ENCODE assay signal across 8 mouse cellular contexts in the genomic region with DNA sequence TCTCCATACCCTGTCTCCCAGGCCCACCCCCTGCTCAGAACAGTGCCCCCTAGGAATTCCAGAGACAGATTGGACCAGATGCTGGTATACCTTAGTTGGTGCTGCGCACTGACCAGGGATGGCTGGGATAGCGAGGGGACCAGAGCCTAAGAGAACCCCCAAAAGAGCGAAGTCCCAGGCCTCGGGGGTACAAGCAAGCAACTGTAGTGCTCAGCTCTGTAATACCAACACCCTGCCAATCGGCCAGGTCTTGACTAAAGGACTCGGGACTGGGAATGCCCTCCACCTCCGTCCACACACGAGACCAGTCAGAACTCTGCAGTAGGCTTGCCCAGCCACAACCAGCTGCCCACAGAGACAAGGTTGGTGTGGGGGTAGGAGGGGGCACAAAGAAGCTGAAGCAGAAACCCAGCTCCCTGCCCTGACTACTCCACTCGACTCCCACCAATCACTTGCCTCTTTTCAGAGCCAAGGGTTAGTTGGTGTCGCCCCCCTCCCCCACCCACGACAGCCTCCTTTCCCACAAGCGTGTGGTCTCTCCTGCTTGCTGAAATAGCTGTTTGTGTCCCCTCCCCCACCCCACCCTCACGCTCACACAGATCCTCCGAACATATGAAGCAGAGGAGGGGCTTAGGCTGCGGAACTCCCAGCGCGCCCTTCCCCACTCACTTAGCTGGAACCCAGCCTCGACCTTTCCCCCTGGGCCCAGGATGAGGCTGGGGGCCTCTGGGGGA. TPM values are rescaled to one million over a fixed set of nuclear protein-coding genes. Genes with fewer than 3 reads are reported as not detected.
DNase-seq lines count a peak whose midpoint lies in the region; ATAC-seq and TF ChIP-seq lines count a peak whose summit lies in the region.

No protein-coding gene starts in this region.

- ATAC-seq in heart, embryonic 12.5 days (ENCODE audit: insufficient number of reproducible peaks, low FRiP score): 0 out of 2 replicates have a peak, but pooled peaks have one; percentile 18
- ATAC-seq in hindbrain, postnatal 0 days: peak; percentile 67
- 0 out of 2 replicates have a peak, but pooled peaks have one; percentile 37 for ATAC-seq in midbrain, embryonic 15.5 days (replicated peaks)
- ATAC-seq in cerebellum, adult (ENCODE audit: insufficient number of reproducible peaks, low FRiP score, low TSS enrichment): no peak
- ATAC-seq in CD4-positive, CD25-positive, alpha-beta regulatory T cell, adult 4 months: no peak
- ATAC-seq in activated CD4-positive, CD25-positive, alpha-beta regulatory T cell, adult 4 months: no peak

- H3K4me2 ChIP-seq in heart, embryonic 12.5 days: peak overlapping the region; percentile 48
- peak overlapping the region; percentile 31 for H3K4me2 ChIP-seq in hindbrain, postnatal 0 days (ENCODE audit: low read depth, low read length)
- peak overlapping the region; percentile 24 for H3K4me2 ChIP-seq in midbrain, embryonic 15.5 days

- no peak overlapping the region for H3K27ac ChIP-seq in heart, embryonic 12.5 days (ENCODE audit: poor library complexity, severe bottlenecking)
- peak overlapping the region; percentile 60 for H3K27ac ChIP-seq in embryonic facial prominence, embryonic 10.5 days (replicated peaks)
- no peak overlapping the region for H3K27ac ChIP-seq in hindbrain, postnatal 0 days
- no peak overlapping the region for H3K27ac ChIP-seq in midbrain, embryonic 15.5 days

- H3K27me3 ChIP-seq in heart, embryonic 12.5 days (replicated peaks): peaks cover 8% of the 10 kb centered on the region; the same call in 1 of the 2 replicates
- peaks cover 30% of the 10 kb centered on the region for H3K27me3 ChIP-seq in embryonic facial prominence, embryonic 10.5 days (replicated peaks; ENCODE audit: low read depth, poor library complexity, severe bottlenecking)
- no peaks in the 10 kb centered on the region for H3K27me3 ChIP-seq in hindbrain, postnatal 0 days (ENCODE audit: insufficient read depth, low read length)
- no peaks in the 10 kb centered on the region for H3K27me3 ChIP-seq in midbrain, embryonic 15.5 days (replicated peaks)

- no peaks in the 10 kb centered on the region for H3K36me3 ChIP-seq in heart, embryonic 12.5 days
- no peaks in the 10 kb centered on the region for H3K36me3 ChIP-seq in embryonic facial prominence, embryonic 10.5 days (replicated peaks)
- H3K36me3 ChIP-seq in hindbrain, postnatal 0 days (ENCODE audit: insufficient read depth, low read length): no peaks in the 10 kb centered on the region
- H3K36me3 ChIP-seq in midbrain, embryonic 15.5 days (replicated peaks): no peaks in the 10 kb centered on the region

- WGBS in heart, embryonic 12.5 days: 48% methylated on average over 18 of the region's 18 CpGs
- WGBS in embryonic facial prominence, embryonic 10.5 days: 48% methylated on average over 18 of the region's 18 CpGs
- WGBS in hindbrain, postnatal 0 days: 37% methylated on average over 18 of the region's 18 CpGs
- 39% methylated on average over 18 of the region's 18 CpGs for WGBS in midbrain, embryonic 15.5 days

- peaks cover 19% of the 10 kb centered on the region for H3K4me1 ChIP-seq in heart, embryonic 12.5 days (replicated peaks)
- peaks cover 35% of the 10 kb centered on the region for H3K4me1 ChIP-seq in embryonic facial prominence, embryonic 10.5 days
- peaks cover 16% of the 10 kb centered on the region for H3K4me1 ChIP-seq in hindbrain, postnatal 0 days (ENCODE audit: insufficient read depth, low read length)
- peaks cover 16% of the 10 kb centered on the region for H3K4me1 ChIP-seq in midbrain, embryonic 15.5 days

- 0 out of 2 replicates have a peak, but pooled peaks have one; percentile 5 for TF ChIP-seq CTCF in hindbrain, postnatal 0 days (IDR thresholded peaks at IDR 0.05; ENCODE audit: low read depth)

- intact Hi-C loops in heart, postnatal 36 days (cut with DNase I): no loop called here

- no peak overlapping the region for H3K4me3 ChIP-seq in heart, embryonic 12.5 days
- H3K4me3 ChIP-seq in embryonic facial prominence, embryonic 10.5 days: peak overlapping the region; percentile 30
- H3K4me3 ChIP-seq in hindbrain, postnatal 0 days (ENCODE audit: low read length): no peak overlapping the region
- no peak overlapping the region for H3K4me3 ChIP-seq in midbrain, embryonic 15.5 days

- no peak for DNase-seq in heart, postnatal 36 days
- peak; percentile 48 for DNase-seq in embryonic facial prominence, embryonic 10.5 days (ENCODE audit: low spot score)
- peak; percentile 42 for DNase-seq in hindbrain, postnatal 0 days (ENCODE audit: low spot score)

- no peak overlapping the region for H3K9ac ChIP-seq in heart, embryonic 12.5 days
- H3K9ac ChIP-seq in hindbrain, postnatal 0 days (replicated peaks; ENCODE audit: low read length): no peak overlapping the region
- no peak overlapping the region for H3K9ac ChIP-seq in midbrain, embryonic 15.5 days

- H3K9me3 ChIP-seq in heart, embryonic 12.5 days (replicated peaks): no peaks in the 10 kb centered on the region
- no peaks in the 10 kb centered on the region for H3K9me3 ChIP-seq in embryonic facial prominence, embryonic 10.5 days
- no peaks in the 10 kb centered on the region for H3K9me3 ChIP-seq in hindbrain, postnatal 0 days (ENCODE audit: low read length)
- H3K9me3 ChIP-seq in midbrain, embryonic 15.5 days: no peaks in the 10 kb centered on the region

RNA-seq across cellular contexts. Expression of gene Adam11, which starts 7.5 kb away (rescaled TPM):
- 9.1 and 10.0 TPM in 2 replicates for polyA plus RNA-seq in heart, embryonic 12.5 days (2016; fragmentation: Nextera tagmentation; extraction: Ambion mirVana)
- total RNA-seq in heart, postnatal 36 days (2021): 1 to 10 TPM; 4.1 to 6.2 TPM
- 16.3 and 21.0 TPM in 2 replicates for polyA plus RNA-seq in embryonic facial prominence, embryonic 10.5 days (2016; fragmentation: Nextera tagmentation; extraction: Ambion mirVana)
- 33.1 and 34.5 TPM in 2 replicates for total RNA-seq in hindbrain, postnatal 0 days (2014; rRNA removed)
- polyA plus RNA-seq in hindbrain, postnatal 0 days (2015; fragmentation: Nextera tagmentation; extraction: Ambion mirVana): 17.2 and 17.8 TPM in 2 replicates
- 34.4 and 40.4 TPM in 2 replicates for polyA plus RNA-seq in midbrain, embryonic 15.5 days (2015; fragmentation: Nextera tagmentation; extraction: Ambion mirVana)
- polyA plus RNA-seq in CD4-positive, CD25-positive, alpha-beta regulatory T cell, adult 4 months (2017; shearing (Covaris generic)): not detected
- not detected for polyA plus RNA-seq in activated CD4-positive, CD25-positive, alpha-beta regulatory T cell, adult 4 months (2017; shearing (Covaris generic))

RNA-seq across cellular contexts. Expression of gene Ccdc43, which starts 56.2 kb away (rescaled TPM):
- polyA plus RNA-seq in heart, embryonic 12.5 days (2016; fragmentation: Nextera tagmentation; extraction: Ambion mirVana): 46.4 and 46.5 TPM in 2 replicates
- total RNA-seq in heart, postnatal 36 days (2021): 10 to 100 TPM; 19.6 to 24.9 TPM
- 58.1 and 59.8 TPM in 2 replicates for polyA plus RNA-seq in embryonic facial prominence, embryonic 10.5 days (2016; fragmentation: Nextera tagmentation; extraction: Ambion mirVana)
- 16.6 and 22.5 TPM in 2 replicates for total RNA-seq in hindbrain, postnatal 0 days (2014; rRNA removed)
- polyA plus RNA-seq in hindbrain, postnatal 0 days (2015; fragmentation: Nextera tagmentation; extraction: Ambion mirVana): 28.1 and 30.7 TPM in 2 replicates
- 36.6 and 37.4 TPM in 2 replicates for polyA plus RNA-seq in midbrain, embryonic 15.5 days (2015; fragmentation: Nextera tagmentation; extraction: Ambion mirVana)
- 10 to 100 TPM; 30.6 to 38.0 TPM for polyA plus RNA-seq in CD4-positive, CD25-positive, alpha-beta regulatory T cell, adult 4 months (2017; shearing (Covaris generic))
- 10 to 100 TPM; 36.5 to 37.9 TPM for polyA plus RNA-seq in activated CD4-positive, CD25-positive, alpha-beta regulatory T cell, adult 4 months (2017; shearing (Covaris generic))

Comparison
In these comparisons a context has a peak if more than half of its experiments do, and no peak if none do; other contexts are left out.
1. ATAC-seq: peak in heart, embryonic 12.5 days (single experiment), hindbrain, postnatal 0 days (single experiment) and midbrain, embryonic 15.5 days (single experiment); none in cerebellum, adult (single experiment), CD4-positive, CD25-positive, alpha-beta regulatory T cell, adult 4 months (single experiment) and activated CD4-positive, CD25-positive, alpha-beta regulatory T cell, adult 4 months (single experiment).
2. DNase-seq: peak in embryonic facial prominence, embryonic 10.5 days (single experiment) and hindbrain, postnatal 0 days (single experiment); none in heart, postnatal 36 days (0 of 2).
3. Peak in every context shown above with its lines, with median percentiles within 50 percentile points of each other: H3K4me2 ChIP-seq.